Mouse (Mus musculus): ENCODE data around the gene Pdzk1. TPM values are rescaled to one million over a fixed set of nuclear protein-coding genes. Genes with fewer than 3 reads are reported as not detected.
A peak's percentile ranks its signal among the peaks of the same experiment; 100 is the strongest.

The Pdzk1 gene
- total RNA-seq, 2 experiments from 2014 or later: not detected

GRCm38 (mm10) chr3:96874808-96875571, 45.9 kb downstream of the Pdzk1 start:
- ATAC-seq (replicated peaks; ENCODE audit: low FRiP score, low TSS enrichment, poor library complexity, severe bottlenecking): no peak

GRCm38 (mm10) chr3:96879536-96879935, 50.5 kb downstream of the Pdzk1 start:
- no peak for ATAC-seq (replicated peaks; ENCODE audit: low FRiP score, low TSS enrichment, poor library complexity, severe bottlenecking)

- no peak for ATAC-seq (replicated peaks; ENCODE audit: low FRiP score, low TSS enrichment, poor library complexity, severe bottlenecking)
Measured at GRCm38 (mm10) chr3:96880385-96880784, 51.3 kb downstream of the Pdzk1 start.

- ATAC-seq (replicated peaks; ENCODE audit: low FRiP score, low TSS enrichment, poor library complexity, severe bottlenecking): no peak
Measured at GRCm38 (mm10) chr3:96881557-96881956, 52.5 kb downstream of the Pdzk1 start.

- no peak for ATAC-seq (replicated peaks; ENCODE audit: low FRiP score, low TSS enrichment, poor library complexity, severe bottlenecking)
Measured at GRCm38 (mm10) chr3:96882061-96882849, 53.2 kb downstream of the Pdzk1 start.

- no peak for ATAC-seq (replicated peaks; ENCODE audit: low FRiP score, low TSS enrichment, poor library complexity, severe bottlenecking)
Measured at GRCm38 (mm10) chr3:96883690-96884089, 54.6 kb downstream of the Pdzk1 start.

GRCm38 (mm10) chr3:96902336-96902999, 73.4 kb downstream of the Pdzk1 start:
- ATAC-seq (replicated peaks; ENCODE audit: low FRiP score, low TSS enrichment, poor library complexity, severe bottlenecking): no peak

- 0 out of 2 replicates have a peak, but pooled peaks have one; percentile 5 for ATAC-seq (replicated peaks; ENCODE audit: low FRiP score, low TSS enrichment, poor library complexity, severe bottlenecking)
Measured at GRCm38 (mm10) chr3:96904393-96904792, 75.3 kb downstream of the Pdzk1 start, which contains the start of gene Gja5. Gene Gja5 (plus strand): TSS chr3:96904693.

- ATAC-seq (replicated peaks; ENCODE audit: low FRiP score, low TSS enrichment, poor library complexity, severe bottlenecking): peak; percentile 96
Measured at GRCm38 (mm10) chr3:96904851-96905541, 75.9 kb downstream of the Pdzk1 start, which contains the start of gene Gpr89. Gene Gpr89 (minus strand): TSS chr3:96905346.

- ATAC-seq (replicated peaks; ENCODE audit: low FRiP score, low TSS enrichment, poor library complexity, severe bottlenecking): no peak
Measured at GRCm38 (mm10) chr3:96905592-96905991, 76.5 kb downstream of the Pdzk1 start.

Other genes starting within 250 kb of the Pdzk1 start
- 18.4 and 38.1 TPM in 2 replicates for gene Polr3gl, start 235.1 kb upstream of the Pdzk1 start, total RNA-seq (2014; fragmentation: Nextera tagmentation)
- 56.0 and 72.8 TPM in 2 replicates for gene Polr3gl, start 235.1 kb upstream of the Pdzk1 start, total RNA-seq (2017)
- gene Ankrd34a, start 232.6 kb upstream of the Pdzk1 start, total RNA-seq (2014; fragmentation: Nextera tagmentation): not detected in 2 replicates
- not detected in 2 replicates for gene Ankrd34a, start 232.6 kb upstream of the Pdzk1 start, total RNA-seq (2017)
- gene Lix1l, start 228.1 kb upstream of the Pdzk1 start, total RNA-seq (2014; fragmentation: Nextera tagmentation): 0.25 and 0.72 TPM in 2 replicates
- gene Lix1l, start 228.1 kb upstream of the Pdzk1 start, total RNA-seq (2017): 0.72 and 0.94 TPM in 2 replicates
- 174 and 189 TPM in 2 replicates for gene Rbm8a, start 199.4 kb upstream of the Pdzk1 start, total RNA-seq (2014; fragmentation: Nextera tagmentation)
- gene Rbm8a, start 199.4 kb upstream of the Pdzk1 start, total RNA-seq (2017): 95.5 and 108 TPM in 2 replicates
- gene Pex11b, start 193.9 kb upstream of the Pdzk1 start, total RNA-seq (2014; fragmentation: Nextera tagmentation): 23.1 and 49.5 TPM in 2 replicates
- gene Pex11b, start 193.9 kb upstream of the Pdzk1 start, total RNA-seq (2017): 9.7 and 17.3 TPM in 2 replicates
- gene Gm42957, start 193.8 kb upstream of the Pdzk1 start, total RNA-seq (2014; fragmentation: Nextera tagmentation): 0.50 and 0.67 TPM in 2 replicates
- gene Gm42957, start 193.8 kb upstream of the Pdzk1 start, total RNA-seq (2017): 0.30 TPM in 1 of 2 replicates, not detected in the other
- 0.10 and 4.4 TPM in 2 replicates for gene Itga10, start 183.7 kb upstream of the Pdzk1 start, total RNA-seq (2014; fragmentation: Nextera tagmentation)
- gene Itga10, start 183.7 kb upstream of the Pdzk1 start, total RNA-seq (2017): 0.08 and 0.28 TPM in 2 replicates
- 0.17 TPM in 1 of 2 replicates, not detected in the other for gene Ankrd35, start 159.2 kb upstream of the Pdzk1 start, total RNA-seq (2014; fragmentation: Nextera tagmentation)
- gene Ankrd35, start 159.2 kb upstream of the Pdzk1 start, total RNA-seq (2017): 0.11 TPM in 1 of 2 replicates, not detected in the other
- 11.0 and 14.2 TPM in 2 replicates for gene Pias3, start 132.9 kb upstream of the Pdzk1 start, total RNA-seq (2014; fragmentation: Nextera tagmentation)
- gene Pias3, start 132.9 kb upstream of the Pdzk1 start, total RNA-seq (2017): 1.7 and 2.9 TPM in 2 replicates
- gene Nudt17, start 120.7 kb upstream of the Pdzk1 start, total RNA-seq (2014; fragmentation: Nextera tagmentation): not detected in 2 replicates
- gene Nudt17, start 120.7 kb upstream of the Pdzk1 start, total RNA-seq (2017): not detected in 2 replicates
- gene Polr3c, start 101.7 kb upstream of the Pdzk1 start, total RNA-seq (2014; fragmentation: Nextera tagmentation): 37.2 and 41.7 TPM in 2 replicates
- 17.6 and 28.0 TPM in 2 replicates for gene Polr3c, start 101.7 kb upstream of the Pdzk1 start, total RNA-seq (2017)
- 35.3 and 40.0 TPM in 2 replicates for gene Rnf115, start 101.6 kb upstream of the Pdzk1 start, total RNA-seq (2014; fragmentation: Nextera tagmentation)
- gene Rnf115, start 101.6 kb upstream of the Pdzk1 start, total RNA-seq (2017): 51.7 and 74.3 TPM in 2 replicates
- gene Cd160, start 67 bp downstream of the Pdzk1 start, total RNA-seq (2014; fragmentation: Nextera tagmentation): 0.76 and 3.2 TPM in 2 replicates
- 0.46 and 2.0 TPM in 2 replicates for gene Cd160, start 67 bp downstream of the Pdzk1 start, total RNA-seq (2017)
- gene Gja5, start 75.4 kb downstream of the Pdzk1 start, total RNA-seq (2014; fragmentation: Nextera tagmentation): not detected in 2 replicates
- gene Gja5, start 75.4 kb downstream of the Pdzk1 start, total RNA-seq (2017): not detected in 2 replicates
- 28.0 and 28.6 TPM in 2 replicates for gene Gpr89, start 76.1 kb downstream of the Pdzk1 start, total RNA-seq (2014; fragmentation: Nextera tagmentation)
- gene Gpr89, start 76.1 kb downstream of the Pdzk1 start, total RNA-seq (2017): 28.5 and 35.0 TPM in 2 replicates
- not detected in 2 replicates for gene Gja8, start 96.7 kb downstream of the Pdzk1 start, total RNA-seq (2014; fragmentation: Nextera tagmentation)
- gene Gja8, start 96.7 kb downstream of the Pdzk1 start, total RNA-seq (2017): not detected in 2 replicates

Measured in megakaryocyte-erythroid progenitor cell, adult 5-6 weeks (primary cell).